Mouse (Mus musculus) liver, adult 2 months (tissue): ENCODE results near the gene Rnf145. TPM values are rescaled to one million over a fixed set of nuclear protein-coding genes. Genes with fewer than 3 reads are reported as not detected.

Source experiments
- DNase-seq: peaks from one replicate; pipeline ENCODE4 v3.0.0-alpha.2; 2011; ENCODE audit warnings: low read depth, low spot score; ENCODE audit errors: extremely low read depth
- H3K27ac ChIP-seq: fragments of 200-500 bp; replicated peaks from 2 replicates; pipeline ENCODE4 v1.5.1; 2012; ENCODE audit warnings: low read depth, mild to moderate bottlenecking, control low read depth, inconsistent platforms, low read length; ENCODE audit not compliant: insufficient read depth
- H3K27me3 ChIP-seq: fragments of 200-500 bp; 2 replicates; pipeline ENCODE4 v1.6.1; 2012; ENCODE audit warnings: mild to moderate bottlenecking, moderate library complexity, low read length, inconsistent platforms; ENCODE audit not compliant: control insufficient read depth, insufficient read depth
- H3K36me3 ChIP-seq: fragments of 200-500 bp; 2 replicates; pipeline ENCODE4 v1.6.1; 2012; ENCODE audit warnings: low read length, inconsistent platforms; ENCODE audit not compliant: control insufficient read depth, insufficient read depth
- H3K4me1 ChIP-seq: fragments of 200-500 bp; 2 replicates; pipeline ENCODE4 v1.6.1; 2011; ENCODE audit warnings: low read length; ENCODE audit not compliant: control insufficient read depth, insufficient read depth
- H3K4me3 ChIP-seq: fragments of 200-500 bp; 2 replicates; pipeline ENCODE4 v1.5.1; 2011; ENCODE audit warnings: low read depth, mild to moderate bottlenecking, control low read depth, low read length, moderate library complexity; ENCODE audit not compliant: insufficient read depth
- H3K79me2 ChIP-seq: fragments of 200-500 bp; 2 replicates; pipeline ENCODE4 v1.6.1; 2012; ENCODE audit warnings: inconsistent platforms, mild to moderate bottlenecking, low read length, moderate library complexity; ENCODE audit not compliant: control insufficient read depth, insufficient read depth
- H3K9ac ChIP-seq: fragments of 200-500 bp; 2 replicates; pipeline ENCODE4 v1.6.1; 2012; ENCODE audit warnings: low read depth, mild to moderate bottlenecking, control low read depth, inconsistent platforms, low read length
- CTCF ChIP-seq: fragments of 200-500 bp; IDR thresholded peaks from 2 replicates; pipeline ENCODE4 v1.5.1; 2011; ENCODE audit warnings: low read depth, low read length, control low read depth
- POLR2A ChIP-seq: fragments of 200-500 bp; IDR thresholded peaks from 2 replicates; pipeline ENCODE4 v1.6.1; 2011; ENCODE audit warnings: low read length, control low read depth; ENCODE audit not compliant: insufficient read depth; ENCODE audit errors: extremely low read depth
- WGBS: fragments of 180-500 bp; shearing (Covaris S2); methylation state at CpG from one replicate; pipeline ENCODE4 v1.1.7; 2018; 5-methylcytosine and 5-hydroxymethylcytosine counted together
- polyA plus RNA-seq: library from polyadenylated mRNA; depleted of rRNA; stranded (reverse); fragments of >200 nt; gene quantifications from 2 replicates; pipeline ENCODE4 v1.2.3, GENCODE M21; 2012
- total RNA-seq: library from RNA; depleted of rRNA; stranded (reverse); fragments of >200 nt; gene quantifications from 2 replicates; pipeline ENCODE4 v1.2.3, GENCODE M21; 2014

The Rnf145 gene
- total and polyA plus RNA-seq, 2 experiments: 17.0 to 18.0 TPM

GRCm38 (mm10) chr11:44476445-44476844 lies 42.3 kb upstream of the Rnf145 start:
- H3K4me1 ChIP-seq: 0 out of 2 replicates have a peak, but pooled peaks cover 2% of the 10 kb centered on the region
- no peak overlapping the region for H3K9ac ChIP-seq
- H3K36me3 ChIP-seq: no peaks in the 10 kb centered on the region
- no peak overlapping the region for H3K4me3 ChIP-seq
- no peak for TF ChIP-seq CTCF
- TF ChIP-seq POLR2A: no peak
- H3K27ac ChIP-seq: no peak overlapping the region
- 71% methylated on average over 2 of the region's 2 CpGs for WGBS
- DNase-seq: no peak
- H3K27me3 ChIP-seq: peaks cover 22% of the 10 kb centered on the region; the same call in 1 of the 2 replicates
- no peaks in the 10 kb centered on the region for H3K79me2 ChIP-seq

- no peak overlapping the region for H3K9ac ChIP-seq
- TF ChIP-seq CTCF (no peak), POLR2A (no peak)
- H3K36me3 ChIP-seq: no peaks in the 10 kb centered on the region
- H3K27ac ChIP-seq: no peak overlapping the region
- H3K27me3 ChIP-seq: peaks cover 30% of the 10 kb centered on the region
- DNase-seq: peak; percentile 15
- H3K4me1 ChIP-seq: no peaks in the 10 kb centered on the region
- H3K4me3 ChIP-seq: no peak overlapping the region
- WGBS: 95% methylated on average over 4 of the region's 4 CpGs
- no peaks in the 10 kb centered on the region for H3K79me2 ChIP-seq
Measured at GRCm38 (mm10) chr11:44478382-44478781, 40.4 kb upstream of the Rnf145 start.

- peaks cover 35% of the 10 kb centered on the region for H3K27me3 ChIP-seq
- no peak for TF ChIP-seq CTCF
- TF ChIP-seq POLR2A: no peak
- no peaks in the 10 kb centered on the region for H3K36me3 ChIP-seq
- DNase-seq: no peak
- H3K27ac ChIP-seq: no peak overlapping the region
- peaks cover 1% of the 10 kb centered on the region; the same call in 1 of the 2 replicates for H3K4me1 ChIP-seq
- H3K4me3 ChIP-seq: no peak overlapping the region
- no peaks in the 10 kb centered on the region for H3K79me2 ChIP-seq
- no peak overlapping the region for H3K9ac ChIP-seq
- 96% methylated on average over 6 of the region's 6 CpGs for WGBS
Measured at GRCm38 (mm10) chr11:44480246-44480645, 38.5 kb upstream of the Rnf145 start.

GRCm38 (mm10) chr11:44485089-44485736 lies 33.6 kb upstream of the Rnf145 start:
- Histone ChIP-seq H3K27ac (no peak overlapping the region), H3K27me3 (peaks cover 34% of the 10 kb centered on the region)

GRCm38 (mm10) chr11:44489117-44489516 lies 29.6 kb upstream of the Rnf145 start:
- no peak for DNase-seq
- H3K4me1 ChIP-seq: peaks cover 1% of the 10 kb centered on the region; the same call in 1 of the 2 replicates
- peaks cover 31% of the 10 kb centered on the region; the same call in 1 of the 2 replicates for H3K27me3 ChIP-seq
- no peak overlapping the region for H3K27ac ChIP-seq
- WGBS: 93% methylated on average over 1 of the region's 1 CpGs
- TF ChIP-seq POLR2A: no peak
- TF ChIP-seq CTCF: no peak
- H3K4me3 ChIP-seq: no peak overlapping the region
- H3K36me3 ChIP-seq: no peaks in the 10 kb centered on the region
- no peaks in the 10 kb centered on the region for H3K79me2 ChIP-seq
- H3K9ac ChIP-seq: no peak overlapping the region

More at GRCm38 (mm10) chr11:44485089-44485736, 33.6 kb upstream of the Rnf145 start:
- Histone ChIP-seq H3K36me3 (no peaks in the 10 kb centered on the region), H3K4me1 (peaks cover 1% of the 10 kb centered on the region; the same call in 1 of the 2 replicates), H3K9ac (no peak overlapping the region), H3K79me2 (no peaks in the 10 kb centered on the region), H3K4me3 (no peak overlapping the region)
- WGBS: 42% methylated on average over 7 of the region's 7 CpGs
- TF ChIP-seq CTCF (no peak), POLR2A (no peak)
- DNase-seq: peak; percentile 84

- 0 out of 2 replicates have a peak, but pooled peaks cover 3% of the 10 kb centered on the region for H3K4me1 ChIP-seq
- no peaks in the 10 kb centered on the region for H3K36me3 ChIP-seq
- no peak overlapping the region for H3K9ac ChIP-seq
- H3K27me3 ChIP-seq: peaks cover 16% of the 10 kb centered on the region; the same call in 1 of the 2 replicates
- no peak for DNase-seq
- WGBS: 86% methylated on average over 5 of the region's 5 CpGs
- no peaks in the 10 kb centered on the region for H3K79me2 ChIP-seq
- no peak overlapping the region for H3K4me3 ChIP-seq
- TF ChIP-seq CTCF (no peak), POLR2A (no peak)
- no peak overlapping the region for H3K27ac ChIP-seq
Measured at GRCm38 (mm10) chr11:44494643-44495323, 24.0 kb upstream of the Rnf145 start.
